Mouse (Mus musculus): Measurements from ENCODE around the gene Poln.

GRCm38 (mm10) chr5:34001401-34001800, 167.8 kb downstream of the Poln start:
- TF ChIP-seq GATA1 (IDR thresholded peaks at IDR 0.05; ENCODE audit: low read length) = no peak
- no peak for TF ChIP-seq TAL1 (IDR thresholded peaks at IDR 0.05; ENCODE audit: low read length)
